Mouse (Mus musculus) kidney, adult 11 months (tissue): Measurements from ENCODE around the gene Ppm1h.
A peak's percentile ranks its signal among the peaks of the same experiment; 100 is the strongest.

Experiments used
- DNase-seq: peaks from one replicate; pipeline ENCODE4 v3.0.0; 2022

Gene Ppm1h

GRCm38 (mm10) chr10:122984531-122985251 is 306.1 kb downstream of the Ppm1h start:
- no peak for DNase-seq

GRCm38 (mm10) chr10:122985252-122985514 is 306.6 kb downstream of the Ppm1h start:
- DNase-seq: no peak

GRCm38 (mm10) chr10:122985515-122986319 is 307.2 kb downstream of the Ppm1h start:
- DNase-seq: peak; percentile 80

- DNase-seq: peak; percentile 72
Observed at GRCm38 (mm10) chr10:122986320-122987225, 308.0 kb downstream of the Ppm1h start.

- peak; percentile 51 for DNase-seq
Observed at GRCm38 (mm10) chr10:122987671-122988128, 309.1 kb downstream of the Ppm1h start.

- no peak for DNase-seq
Observed at GRCm38 (mm10) chr10:122988372-122988771, 309.8 kb downstream of the Ppm1h start.

- no peak for DNase-seq
Observed at GRCm38 (mm10) chr10:122989916-122990315, 311.4 kb downstream of the Ppm1h start.

GRCm38 (mm10) chr10:122990606-122991005 is 312.0 kb downstream of the Ppm1h start:
- DNase-seq: no peak

- no peak for DNase-seq
Observed at GRCm38 (mm10) chr10:122991053-122991452, 312.5 kb downstream of the Ppm1h start.

- DNase-seq: no peak
Observed at GRCm38 (mm10) chr10:122991648-122992047, 313.1 kb downstream of the Ppm1h start.

- DNase-seq: no peak
Observed at GRCm38 (mm10) chr10:122994402-122995107, 316.0 kb downstream of the Ppm1h start.
